Mouse (Mus musculus) thymus, postnatal 36 days (tissue): ENCODE results near the gene Mt4.
A peak's percentile ranks its signal among the peaks of the same experiment; 100 is the strongest.
"Not testable (repeated sequence)": the region's sequence is repeated elsewhere in the genome, so short reads cannot be mapped to it uniquely, and the experiment has no call there.

Experiments
- DNase-seq, 2 experiments: peaks; one replicate each; pipeline ENCODE4 v3.0.0; 2022; ENCODE audit warnings: mixed read lengths in 2 of 2

Mt4 gene

GRCm38 (mm10) chr8:94135556-94135955, 1.4 kb upstream of the Mt4 start:
- no peak for DNase-seq

GRCm38 (mm10) chr8:94136192-94136591, 805 bp upstream of the Mt4 start:
- no peak for DNase-seq

GRCm38 (mm10) chr8:94140266-94140795, 3.3 kb downstream of the Mt4 start:
- DNase-seq, result no peak

GRCm38 (mm10) chr8:94148236-94148635, 11.2 kb downstream of the Mt4 start:
- DNase-seq, result no peak

GRCm38 (mm10) chr8:94150925-94151324, 13.9 kb downstream of the Mt4 start:
- no peak for DNase-seq

- DNase-seq, result peak; percentile 9 to 14
Measured at GRCm38 (mm10) chr8:94152513-94153300, 15.7 kb downstream of the Mt4 start, which contains the start of gene Mt3. Gene Mt3, plus strand, starts transcription at chr8:94152607.

- DNase-seq, result no peak
Measured at GRCm38 (mm10) chr8:94153451-94153850, 16.5 kb downstream of the Mt4 start.

GRCm38 (mm10) chr8:94154537-94154936, 17.5 kb downstream of the Mt4 start:
- DNase-seq, result no peak

- DNase-seq, result no peak
Measured at GRCm38 (mm10) chr8:94156092-94156491, 19.1 kb downstream of the Mt4 start.

- not testable (repeated sequence) for DNase-seq
Measured at GRCm38 (mm10) chr8:94165772-94166171, 28.8 kb downstream of the Mt4 start.

GRCm38 (mm10) chr8:94167244-94167643, 30.2 kb downstream of the Mt4 start:
- DNase-seq, result peak; percentile 71 to 79

GRCm38 (mm10) chr8:94169547-94169946, 32.5 kb downstream of the Mt4 start:
- DNase-seq, result no peak

- no peak for DNase-seq
Measured at GRCm38 (mm10) chr8:94171321-94171755, 34.3 kb downstream of the Mt4 start.

- DNase-seq, result peak in 1 of 2 experiments; percentile 18
Measured at GRCm38 (mm10) chr8:94172075-94172808, 35.2 kb downstream of the Mt4 start, which contains the start of gene Mt2. Gene Mt2, plus strand, starts transcription at chr8:94172664.

GRCm38 (mm10) chr8:94172809-94173732, 36.1 kb downstream of the Mt4 start:
- DNase-seq, result peak; percentile 28 to 40

GRCm38 (mm10) chr8:94173848-94174403, 36.9 kb downstream of the Mt4 start:
- DNase-seq, result no peak

- DNase-seq, result no peak
Measured at GRCm38 (mm10) chr8:94174619-94175213, 37.7 kb downstream of the Mt4 start.

GRCm38 (mm10) chr8:94177716-94178390, 40.9 kb downstream of the Mt4 start:
- DNase-seq, result no peak

- DNase-seq, result peak in 1 of 2 experiments; percentile 24
Measured at GRCm38 (mm10) chr8:94178857-94179712, 42.1 kb downstream of the Mt4 start, which contains the start of gene Mt1. Gene Mt1, plus strand, starts transcription at chr8:94179082.
